Mouse (Mus musculus) lung, postnatal 10 days (tissue): Measurements from ENCODE around the gene Bcl11b.

ENCODE experiments used
- DNase-seq: peaks from one replicate; pipeline ENCODE4 v3.0.0; 2021

Gene Bcl11b

DNA sequence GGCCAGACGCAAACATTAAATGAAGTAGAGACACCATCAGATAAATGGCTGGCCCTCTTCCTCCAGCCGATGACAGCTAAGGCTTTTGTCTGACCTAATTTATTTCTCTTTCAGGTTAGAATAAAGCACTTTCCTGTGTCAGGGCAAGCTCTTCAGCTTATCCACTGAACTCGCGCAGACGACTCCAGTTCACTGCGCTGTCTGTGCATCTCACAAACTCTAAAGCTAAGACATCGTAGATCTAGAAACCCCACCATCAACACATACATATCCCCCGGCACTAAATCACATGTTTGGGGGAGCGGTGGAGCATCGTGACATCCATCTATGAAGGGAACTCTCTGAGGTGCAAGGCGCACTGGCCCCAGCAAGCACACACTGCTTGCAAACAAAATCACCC is 5.5 kb downstream of the Bcl11b start:
- no peak for DNase-seq

DNA sequence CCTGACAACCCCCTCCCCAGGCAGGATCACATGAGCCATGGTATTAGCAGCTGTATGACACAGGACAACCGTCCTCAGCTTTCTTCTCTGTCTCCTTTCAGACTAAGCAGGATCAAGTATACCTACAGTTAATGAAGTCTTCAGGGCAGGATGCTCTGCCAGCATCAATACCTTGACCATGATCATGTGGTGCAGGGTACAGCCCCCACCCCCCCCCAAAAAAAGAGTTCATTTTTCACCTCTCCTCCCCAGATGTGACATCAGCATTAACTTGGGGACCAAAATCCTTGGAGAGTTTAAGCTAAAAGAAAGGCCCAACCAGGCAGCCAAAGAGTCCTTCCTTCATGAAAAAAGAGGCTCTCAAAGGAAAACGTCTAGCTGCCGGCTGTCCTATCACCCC is 6.2 kb downstream of the Bcl11b start:
- DNase-seq = no peak

DNA sequence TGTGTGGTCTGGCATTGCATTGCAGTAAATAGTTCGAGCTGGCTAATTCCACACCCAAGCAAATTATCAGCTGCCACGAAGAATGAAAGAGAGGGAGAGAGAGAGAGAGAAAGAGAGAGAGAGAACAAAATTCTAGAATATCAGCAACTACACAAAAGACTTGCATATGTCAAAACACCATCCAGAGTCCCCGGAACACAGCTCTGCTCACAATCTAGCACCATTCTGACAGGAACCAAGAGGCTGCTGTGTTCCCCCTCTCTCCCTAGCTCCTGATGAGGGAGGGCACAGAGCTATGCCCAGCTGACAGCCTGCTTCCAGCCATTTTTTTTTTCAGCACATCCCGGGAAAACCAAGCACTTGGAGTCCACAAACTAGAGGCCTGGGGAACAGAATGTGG is 6.6 kb downstream of the Bcl11b start:
- no peak for DNase-seq

DNA sequence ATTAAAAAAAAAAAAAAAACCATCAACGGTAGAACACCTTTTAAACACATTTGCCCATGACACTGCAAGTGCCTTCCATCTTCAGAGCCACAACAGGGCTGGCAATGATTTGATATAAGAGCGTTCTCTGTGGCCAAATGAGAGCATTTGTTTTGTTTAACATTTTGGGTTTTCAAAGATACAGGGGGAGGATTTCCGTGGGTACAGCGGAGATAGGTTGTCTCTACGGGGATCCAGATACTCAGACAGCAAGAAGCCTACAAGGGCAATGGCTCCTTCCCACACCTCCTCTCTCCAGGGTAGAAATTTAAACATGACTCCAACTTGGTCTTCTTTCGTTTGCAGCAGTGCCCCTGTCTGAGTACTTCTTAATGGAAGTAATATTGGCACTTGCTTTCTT is 7.2 kb downstream of the Bcl11b start:
- no peak for DNase-seq

DNA sequence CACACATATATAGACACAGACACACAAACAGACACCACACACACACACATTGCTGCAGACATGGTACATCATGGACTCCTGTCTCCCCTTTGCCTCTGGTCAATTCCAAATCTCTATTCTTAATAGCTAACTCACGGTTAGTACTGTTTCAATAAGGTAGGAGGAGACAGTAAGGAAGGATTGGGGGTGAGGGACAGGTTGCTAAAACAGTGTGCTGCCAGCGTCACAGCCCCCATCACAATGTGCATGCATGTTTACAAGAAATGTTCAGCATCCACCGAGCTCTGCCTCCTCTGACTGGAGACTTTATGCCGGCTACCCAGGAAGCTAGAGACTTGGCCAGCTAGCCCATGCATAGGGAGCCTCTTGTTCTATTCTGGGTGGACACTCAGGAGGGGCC is 9.0 kb downstream of the Bcl11b start:
- no peak for DNase-seq

DNA sequence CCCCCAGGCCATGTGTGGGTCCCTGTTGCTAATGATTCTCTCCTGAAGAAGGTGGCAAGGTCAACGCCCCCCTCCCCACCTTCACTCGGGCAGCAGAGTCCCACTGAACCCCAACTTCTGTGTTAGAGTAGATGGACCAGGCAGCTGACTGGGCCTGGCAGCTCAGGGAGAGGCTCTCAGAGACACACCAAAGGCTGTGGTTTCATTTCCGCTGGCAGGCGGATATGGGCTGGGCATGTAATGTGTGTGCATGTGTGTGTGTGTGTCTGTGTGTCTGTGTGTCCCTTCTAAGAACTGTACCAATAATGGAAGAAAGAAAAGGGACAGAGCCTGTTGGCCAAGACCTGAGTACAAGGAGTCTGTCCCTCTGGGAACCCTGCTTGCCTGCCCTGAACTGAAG is 10.4 kb downstream of the Bcl11b start:
- no peak for DNase-seq

DNA sequence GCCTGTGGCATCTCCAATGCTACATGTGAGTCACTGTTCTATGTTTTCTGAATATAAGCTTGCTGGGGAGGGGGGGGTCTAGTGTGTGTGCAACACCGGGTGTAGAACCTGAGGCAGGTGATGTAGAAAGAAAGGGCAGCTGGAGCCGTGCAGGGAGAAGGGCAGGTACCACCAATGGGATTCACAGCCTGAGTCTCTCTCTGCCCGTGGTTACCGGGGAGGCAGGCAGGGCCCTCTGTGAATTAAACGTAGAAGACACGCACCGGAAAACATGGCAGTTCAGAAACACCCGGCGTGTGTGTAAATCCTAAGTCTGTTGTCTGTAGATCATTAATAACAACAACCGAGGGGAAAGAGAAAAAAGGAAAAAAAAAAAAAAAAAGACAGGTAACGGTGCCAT is 12.2 kb downstream of the Bcl11b start:
- no peak for DNase-seq

DNA sequence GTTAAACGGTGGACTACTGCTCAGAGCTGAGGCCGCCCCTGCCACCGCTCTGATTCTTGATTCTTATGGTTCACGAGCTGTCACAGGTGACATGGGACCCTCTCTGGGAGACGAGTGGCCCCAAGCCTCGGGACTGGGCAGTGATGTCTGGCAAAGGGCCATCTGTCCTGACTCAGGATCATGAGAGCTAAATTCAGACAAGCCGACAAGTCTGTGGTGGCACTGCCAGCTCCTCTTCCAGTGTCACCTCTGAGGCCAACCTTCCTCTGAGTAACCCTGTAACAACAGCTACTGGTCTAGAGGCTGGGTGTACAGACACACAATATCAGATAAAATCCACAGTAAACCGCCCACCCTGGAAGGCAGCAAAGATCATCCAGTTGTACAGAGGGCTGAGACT is 20.2 kb downstream of the Bcl11b start:
- DNase-seq = no peak

DNA sequence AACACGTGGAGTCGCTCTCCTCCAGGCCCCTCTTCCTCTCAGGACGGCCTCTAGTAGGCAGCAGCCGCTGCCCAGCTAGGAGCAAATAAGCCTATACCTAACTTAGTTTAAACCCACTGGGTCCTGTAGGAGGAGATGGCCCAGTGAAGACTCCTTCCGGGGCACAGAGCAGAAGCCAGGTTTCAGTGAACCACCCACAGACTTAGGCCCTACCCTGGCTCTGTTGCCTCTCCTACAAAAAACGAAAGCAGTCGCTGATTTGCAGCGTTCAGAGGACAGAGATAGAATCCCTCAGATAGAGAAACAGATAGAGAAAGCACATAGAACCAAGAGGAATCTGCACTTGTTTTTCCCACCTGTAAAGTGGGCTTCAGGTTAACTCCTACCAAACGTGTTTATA is 21.1 kb downstream of the Bcl11b start:
- no peak for DNase-seq

DNA sequence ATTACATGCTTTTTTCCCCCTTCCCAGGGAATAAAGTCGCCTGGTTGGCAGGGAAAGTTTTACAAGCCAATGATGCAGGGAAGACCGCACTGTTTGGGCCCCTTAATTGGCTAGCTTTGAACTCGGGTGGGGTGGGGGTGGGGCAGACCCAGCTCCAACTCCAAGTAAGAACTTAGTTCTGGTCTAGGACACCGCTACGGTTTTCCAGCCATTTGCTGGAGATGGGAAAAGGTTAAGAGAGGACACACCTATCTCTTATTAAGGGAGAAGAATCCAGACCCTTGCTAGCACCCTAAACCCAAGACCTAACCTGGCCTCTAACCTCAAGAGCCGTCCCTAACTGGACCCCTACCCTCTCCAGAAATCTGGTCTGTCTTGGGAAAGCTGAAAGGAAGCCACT is 22.2 kb downstream of the Bcl11b start:
- DNase-seq = no peak

DNA sequence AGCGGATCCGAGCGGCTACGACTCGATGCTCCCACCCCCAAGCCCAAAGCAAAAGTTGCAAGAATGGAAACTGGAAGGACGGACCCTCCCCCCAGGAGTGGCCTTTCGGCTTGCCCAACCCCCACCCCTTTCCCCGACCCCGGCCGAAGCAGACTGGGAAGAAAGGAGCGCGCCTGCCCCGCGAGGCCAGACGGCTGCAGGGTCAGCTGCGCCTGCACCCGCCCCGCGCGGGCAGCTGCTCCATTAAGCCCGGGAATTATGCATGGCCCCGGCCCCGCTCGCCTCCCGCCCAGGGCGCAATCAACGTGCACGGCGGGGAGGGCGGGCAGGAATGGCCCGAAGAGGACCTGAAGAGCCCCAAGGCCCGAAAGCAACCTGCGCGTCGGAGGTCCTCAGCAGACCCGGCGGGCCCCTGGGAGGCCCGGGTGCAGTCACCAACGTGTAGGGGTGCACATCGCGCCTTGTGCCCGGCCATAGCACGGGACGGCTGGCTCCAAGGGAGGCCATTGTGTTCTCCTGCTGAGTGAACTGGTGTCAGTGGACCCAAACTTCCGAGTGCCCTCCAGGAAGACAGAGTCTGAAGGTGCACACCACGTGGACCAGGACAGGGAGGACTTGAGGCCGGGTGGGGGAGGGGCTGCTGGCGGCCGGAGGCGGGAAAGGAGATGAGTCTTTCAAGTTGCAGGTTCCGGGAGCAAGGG is 23.0 kb downstream of the Bcl11b start:
- DNase-seq = no peak

DNA sequence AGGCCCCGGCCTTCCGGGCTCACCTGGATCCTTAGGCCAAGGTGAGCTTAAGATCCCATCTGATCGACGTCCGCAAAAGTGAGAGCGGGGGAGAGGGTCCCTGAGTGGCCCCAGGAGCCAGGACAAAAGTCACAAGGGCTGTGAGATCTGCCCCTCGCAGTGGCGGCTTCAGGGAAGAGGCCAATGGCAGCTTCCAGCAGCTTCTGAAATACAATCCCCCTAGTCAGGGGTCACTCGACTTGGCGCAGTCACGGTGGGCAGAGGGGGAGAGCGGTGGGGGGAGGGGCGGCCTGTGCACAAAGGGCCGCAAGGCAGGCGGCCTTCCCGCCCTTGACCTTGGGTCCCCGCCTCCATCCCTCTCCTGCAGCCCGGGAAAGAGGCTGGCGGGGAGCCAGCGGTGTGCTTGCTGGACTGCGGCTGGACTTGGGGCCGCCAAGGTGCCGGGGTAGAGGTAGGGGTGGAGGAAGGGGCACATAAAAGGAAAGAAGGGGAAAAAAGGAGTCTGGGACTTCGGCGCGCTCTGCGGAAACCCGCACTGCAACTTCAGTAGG is 23.6 kb downstream of the Bcl11b start:
- DNase-seq = peak; percentile 50

DNA sequence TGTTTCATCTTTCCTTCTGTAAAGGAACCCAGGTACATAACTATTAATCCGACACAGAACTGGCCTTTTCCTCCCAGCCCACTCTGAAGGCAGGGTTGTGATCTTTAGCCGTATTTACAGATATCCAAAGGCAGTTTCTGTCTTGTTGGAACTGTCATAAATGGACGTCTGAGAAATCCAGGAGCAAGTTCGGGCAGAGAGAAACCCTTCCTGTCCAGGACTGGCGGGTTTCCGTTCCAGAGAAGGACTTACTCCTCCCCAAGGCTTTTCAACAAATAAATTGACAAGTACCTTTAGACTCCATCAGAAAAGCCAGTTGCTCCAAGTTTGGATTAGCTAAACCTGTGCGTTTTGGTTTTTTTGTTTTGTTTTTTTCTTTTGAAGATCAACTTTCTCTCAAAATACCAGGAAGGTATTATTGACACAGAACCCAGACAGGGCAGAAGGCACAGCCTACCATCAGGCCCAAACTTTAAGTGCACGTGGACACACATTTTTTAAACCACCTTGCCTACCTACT is 24.6 kb downstream of the Bcl11b start:
- no peak for DNase-seq

DNA sequence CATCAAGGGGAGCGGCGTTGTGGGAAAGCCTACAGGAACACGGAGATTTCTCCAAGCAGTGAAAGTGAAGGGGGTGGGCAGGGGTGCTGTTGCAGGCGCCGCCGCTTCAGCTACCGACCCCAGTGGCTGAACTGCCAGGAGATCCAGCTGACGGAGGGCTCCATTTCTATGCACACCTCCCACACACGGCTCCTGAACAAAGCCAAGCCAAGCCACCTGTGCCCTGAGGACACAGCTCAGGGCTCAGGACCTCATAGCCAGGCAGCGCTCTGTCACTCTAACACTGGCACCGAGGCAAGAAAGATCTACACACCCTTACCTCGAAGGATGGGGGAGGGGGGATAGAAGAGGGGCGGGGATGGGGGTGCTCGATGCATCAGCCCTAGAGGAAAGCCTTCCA is 25.3 kb downstream of the Bcl11b start:
- no peak for DNase-seq

DNA sequence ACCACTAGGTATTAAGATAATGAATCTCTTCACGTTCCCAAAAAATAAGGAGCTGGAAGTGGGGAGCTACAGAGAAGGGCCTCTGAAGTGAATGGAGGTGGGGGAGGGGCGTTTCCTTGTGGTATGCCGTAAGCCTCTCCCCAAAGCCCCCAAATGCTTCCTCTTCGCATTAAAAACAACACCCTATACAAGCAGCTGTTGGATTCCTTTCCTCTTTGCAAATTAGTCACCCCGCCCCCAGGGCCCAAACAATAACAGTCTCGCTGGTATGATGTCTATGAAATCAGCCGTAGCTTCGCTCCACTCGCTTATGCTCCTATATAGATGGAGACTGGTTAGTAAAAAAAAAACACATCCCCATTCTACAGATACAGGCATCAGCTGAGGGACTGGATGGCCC is 25.9 kb downstream of the Bcl11b start:
- DNase-seq = no peak

DNA sequence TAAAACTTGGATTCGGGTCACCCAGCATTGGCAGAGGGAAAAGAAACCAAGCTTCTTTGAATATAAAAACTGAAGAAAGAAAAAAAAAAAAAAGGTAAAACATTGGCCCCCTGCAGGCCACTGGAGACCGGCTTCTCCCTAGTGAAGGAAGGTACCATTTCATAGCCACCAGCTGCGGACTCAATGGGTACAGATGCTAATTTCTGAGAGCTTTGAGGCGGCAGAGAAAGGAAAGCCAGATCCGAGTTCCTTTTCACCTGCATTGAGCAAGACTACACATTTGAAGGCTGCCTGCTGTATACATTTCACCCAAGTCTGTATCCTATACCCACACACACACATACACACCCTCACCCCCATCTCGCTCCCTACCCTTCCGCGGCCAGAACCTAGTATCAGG is 26.3 kb downstream of the Bcl11b start:
- no peak for DNase-seq

DNA sequence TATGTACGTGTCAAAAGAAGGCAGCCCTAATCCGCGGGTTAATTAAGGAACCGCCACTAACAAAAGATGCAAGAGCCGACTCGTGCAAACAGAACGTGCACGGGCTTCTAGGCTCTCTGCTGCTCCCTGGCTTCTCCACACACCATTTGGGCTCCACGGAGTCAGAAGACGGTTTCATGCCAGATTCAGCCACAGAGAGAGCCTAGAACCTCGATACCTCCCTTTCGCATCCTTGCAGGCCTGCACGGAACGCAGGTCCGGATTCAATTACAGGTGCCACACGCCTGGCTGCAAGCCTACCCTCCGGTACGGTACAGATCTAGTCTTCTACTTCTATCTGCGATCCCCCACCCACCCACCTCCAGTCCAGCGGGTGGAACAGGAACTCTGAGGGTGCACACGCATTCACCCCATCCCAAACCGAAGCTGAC is 26.8 kb downstream of the Bcl11b start:
- DNase-seq = no peak

DNA sequence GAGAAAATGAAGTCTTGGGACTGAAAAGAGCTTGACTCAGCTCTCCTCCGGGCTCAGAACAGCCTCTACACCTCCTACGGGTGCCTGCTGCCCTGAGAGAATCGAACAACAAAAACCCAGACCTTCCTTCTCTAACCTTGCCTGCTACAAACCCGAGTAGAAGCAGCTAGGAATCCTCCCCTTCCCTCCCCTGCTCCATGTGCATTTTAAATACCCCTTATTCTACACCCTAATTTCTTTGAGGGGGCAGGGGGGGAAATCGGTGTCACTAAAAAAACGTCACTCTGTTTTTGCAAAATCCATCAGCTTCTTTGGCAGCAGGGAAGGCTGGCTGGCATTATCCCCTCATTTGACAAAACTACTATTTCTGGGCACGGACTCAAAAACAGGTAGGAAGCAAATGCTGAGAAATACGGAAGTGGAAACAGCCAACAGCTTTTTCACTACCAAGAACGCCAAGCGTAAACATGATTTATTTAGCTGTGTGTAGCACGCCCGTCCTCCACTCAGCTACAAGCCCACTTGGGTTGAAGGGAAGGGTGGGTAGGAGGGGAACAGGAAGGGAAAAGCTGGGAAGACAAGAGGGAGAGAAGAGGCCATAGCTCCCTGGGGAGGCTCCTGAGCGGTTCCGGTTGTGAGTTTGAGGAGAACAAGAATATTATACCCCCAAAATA is 27.4 kb downstream of the Bcl11b start:
- DNase-seq = no peak

DNA sequence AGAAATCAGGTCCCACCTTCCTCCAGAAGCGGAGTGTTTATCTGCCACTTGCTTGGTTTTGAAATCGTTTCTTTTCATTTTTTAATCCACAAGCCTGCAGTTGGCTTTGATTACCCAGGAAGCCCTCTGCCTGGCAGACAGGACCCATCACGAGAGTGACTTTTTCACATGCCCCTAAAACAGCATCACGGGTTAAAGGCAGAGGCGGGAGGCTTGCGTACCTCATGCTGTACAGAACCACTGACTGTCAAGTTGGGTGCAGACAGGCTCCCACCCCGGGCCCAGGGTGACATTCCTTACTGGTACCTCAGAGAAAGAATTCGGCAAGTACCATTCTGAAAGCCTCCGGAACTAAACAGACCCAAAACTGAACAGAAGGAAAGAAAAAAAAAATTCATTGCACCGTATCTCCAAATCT is 27.9 kb downstream of the Bcl11b start:
- DNase-seq = no peak

DNA sequence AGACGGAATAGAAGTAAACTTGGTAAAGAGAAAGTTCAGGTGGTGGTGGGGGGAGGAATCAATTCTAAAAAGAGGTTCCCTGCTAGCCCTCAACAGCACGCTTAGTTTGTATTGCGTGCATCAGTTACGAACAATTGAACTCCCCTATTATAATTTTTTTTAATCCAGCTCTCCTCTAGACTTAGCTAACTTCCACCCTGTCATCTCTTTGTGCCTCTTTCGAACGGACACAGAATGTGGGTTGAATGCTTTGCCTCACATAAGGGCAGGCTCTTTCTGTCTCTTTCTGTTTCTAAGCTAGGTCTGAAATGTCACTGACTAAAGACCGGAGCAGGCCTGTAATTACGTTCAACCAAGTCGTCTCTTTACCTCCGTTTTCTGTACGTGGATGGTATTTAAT is 28.9 kb downstream of the Bcl11b start:
- DNase-seq = no peak

DNA sequence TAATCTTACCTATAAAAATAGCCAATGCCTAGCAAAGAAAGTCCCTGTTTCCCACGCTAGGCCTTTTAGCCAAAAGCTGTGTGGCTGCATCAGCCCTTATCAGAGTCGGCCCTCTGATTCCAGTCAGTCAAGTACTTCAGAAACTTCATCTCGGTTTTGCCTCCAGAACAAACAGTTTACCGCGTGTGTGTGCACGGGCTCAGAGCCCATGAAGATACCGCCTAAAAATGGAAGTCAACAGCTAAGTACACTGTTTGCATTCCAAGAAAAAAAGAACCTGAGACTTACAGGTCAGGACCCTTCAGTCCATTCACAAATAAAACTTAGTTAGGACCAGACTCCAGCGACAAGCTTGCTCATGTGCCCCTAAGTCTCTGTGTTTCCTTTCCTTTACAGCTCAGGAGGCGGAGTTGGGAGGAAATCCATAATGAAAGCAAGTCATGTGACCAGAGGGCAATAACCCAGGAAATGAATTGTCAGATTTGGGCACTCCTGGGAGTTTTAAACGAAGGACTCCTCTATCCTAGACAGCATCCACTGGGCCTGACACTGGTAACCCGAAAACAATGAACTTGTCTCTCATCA is 29.8 kb downstream of the Bcl11b start:
- no peak for DNase-seq

DNA sequence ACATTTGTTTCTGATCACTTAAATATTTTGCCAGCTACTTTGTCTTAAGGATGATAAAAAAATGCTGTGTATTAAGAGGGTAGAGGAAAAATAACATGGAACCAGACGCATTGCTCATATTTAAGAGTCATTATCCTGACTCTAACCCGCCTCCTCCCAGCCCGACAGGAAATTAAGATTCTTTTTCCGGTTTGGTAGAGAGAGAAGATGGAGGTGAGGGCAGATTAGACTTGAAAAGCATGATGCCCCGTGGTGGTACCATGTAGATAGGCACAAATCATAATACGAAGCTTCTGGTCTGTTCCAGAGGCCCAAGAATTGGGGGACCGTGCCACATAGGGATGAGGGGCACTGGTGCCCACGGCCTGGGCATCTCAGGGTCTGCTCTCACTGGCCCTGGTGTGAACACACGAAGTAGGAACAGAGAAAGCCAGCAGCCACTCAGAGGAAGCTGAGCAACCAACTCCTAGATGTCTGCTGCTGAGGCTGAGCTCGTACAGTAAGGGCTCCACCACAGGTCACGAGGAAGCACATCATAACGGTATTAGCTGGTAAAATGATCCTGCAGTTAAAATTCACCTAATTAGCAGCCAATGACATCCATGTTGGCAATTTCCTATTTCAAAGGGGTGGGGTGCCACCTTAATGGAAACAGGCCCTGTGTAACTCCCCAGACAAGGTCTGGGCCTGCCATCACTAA is 32.2 kb downstream of the Bcl11b start:
- no peak for DNase-seq

DNA sequence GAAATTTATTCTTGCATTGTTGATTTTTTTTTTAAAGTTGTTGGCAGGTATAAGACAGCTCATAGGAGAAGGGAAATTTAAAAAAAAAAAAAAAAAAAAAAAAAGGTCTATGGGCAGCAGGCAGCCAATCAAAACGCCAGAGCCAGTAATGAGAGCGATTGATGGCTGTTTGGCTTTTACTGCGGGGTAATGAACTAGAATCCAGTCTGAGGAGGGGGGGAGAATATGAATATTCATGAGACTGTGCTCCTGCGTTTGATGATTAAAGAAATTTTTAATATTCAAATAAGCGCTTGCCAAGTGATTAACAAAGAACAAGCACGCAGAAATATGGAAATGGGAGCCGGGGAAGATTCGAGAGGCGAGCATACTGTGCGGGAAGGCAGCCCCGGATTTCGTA is 32.8 kb downstream of the Bcl11b start:
- DNase-seq = no peak
